Mouse (Mus musculus): ENCODE measurements at regions not wholly inside any gene's neighbourhood (a gene's known extent, or its start where the extent isn't known, plus 50 kb on each side); places are given as distances from the start of the nearest gene placed in this dataset.

GRCm38 (mm10) chr13:101286029-101286917 lies 453.0 kb upstream of the Slc30a5 start:
- Histone ChIP-seq H3K4me3 (no peak overlapping the region), H3K27ac (replicated peaks) (no peak overlapping the region; the same call in 1 of the 2 replicates), H3K4me1 (peaks cover 10% of the 10 kb centered on the region), H3K9me3 (replicated peaks) (0 out of 2 replicates have a peak, but pooled peaks cover 3% of the 10 kb centered on the region), H3K36me3 (no peaks in the 10 kb centered on the region), H3K27me3 (ENCODE audit: low read depth, poor library complexity, severe bottlenecking) (no peaks in the 10 kb centered on the region)
- WGBS = 71% methylated on average over 15 of the region's 15 CpGs
- no peak for DNase-seq (ENCODE audit: low spot score)

GRCm38 (mm10) chr13:101278127-101278526 lies 444.9 kb upstream of the Slc30a5 start:
- WGBS = 81% methylated on average over 1 of the region's 1 CpGs
- Histone ChIP-seq H3K4me1 (no peaks in the 10 kb centered on the region), H3K27ac (replicated peaks) (no peak overlapping the region), H3K27me3 (ENCODE audit: low read depth, poor library complexity, severe bottlenecking) (no peaks in the 10 kb centered on the region), H3K9me3 (replicated peaks) (0 out of 2 replicates have a peak, but pooled peaks cover 3% of the 10 kb centered on the region), H3K36me3 (no peaks in the 10 kb centered on the region), H3K4me3 (no peak overlapping the region)
- no peak for DNase-seq (ENCODE audit: low spot score)

DNA sequence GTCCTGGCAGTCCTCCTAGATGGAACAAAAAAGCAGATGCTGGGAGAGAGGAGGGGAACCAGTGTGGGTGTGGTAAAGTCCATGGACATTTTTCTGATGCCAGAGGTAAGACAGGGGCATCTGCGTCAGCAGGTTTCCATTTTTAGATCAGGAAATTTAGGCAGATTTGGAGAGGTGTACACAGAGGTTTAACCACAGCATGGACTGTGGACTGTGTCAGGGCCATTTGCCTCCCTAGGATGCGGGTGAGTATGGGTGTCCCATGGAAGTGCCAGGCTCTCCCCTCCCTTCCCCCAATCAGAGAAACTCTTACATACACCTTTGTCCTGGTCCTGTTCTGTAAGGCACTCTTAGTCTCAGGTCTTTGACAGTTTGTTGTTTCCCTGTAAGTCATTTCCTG lies 443.5 kb upstream of the Slc30a5 start:
- Histone ChIP-seq H3K4me3 (no peak overlapping the region), H3K4me1 (no peaks in the 10 kb centered on the region), H3K9me3 (replicated peaks) (no peaks in the 10 kb centered on the region), H3K27me3 (ENCODE audit: low read depth, poor library complexity, severe bottlenecking) (no peaks in the 10 kb centered on the region), H3K36me3 (no peaks in the 10 kb centered on the region), H3K27ac (replicated peaks) (no peak overlapping the region)
- no peak for DNase-seq (ENCODE audit: low spot score)
- 94% methylated on average over 2 of the region's 2 CpGs for WGBS

- DNase-seq (ENCODE audit: low spot score) = no peak
- no peak overlapping the region for H3K27ac ChIP-seq (replicated peaks)
- no peaks in the 10 kb centered on the region for H3K27me3 ChIP-seq (ENCODE audit: low read depth, poor library complexity, severe bottlenecking)
- no peaks in the 10 kb centered on the region for H3K36me3 ChIP-seq
- no peak overlapping the region for H3K4me3 ChIP-seq
- WGBS = 73% methylated on average over 7 of the region's 7 CpGs
- no peaks in the 10 kb centered on the region for H3K9me3 ChIP-seq (replicated peaks)
- H3K4me1 ChIP-seq = no peaks in the 10 kb centered on the region
These were observed 441.4 kb upstream of the Slc30a5 start for GRCm38 (mm10) chr13:101274470-101275141.

DNA sequence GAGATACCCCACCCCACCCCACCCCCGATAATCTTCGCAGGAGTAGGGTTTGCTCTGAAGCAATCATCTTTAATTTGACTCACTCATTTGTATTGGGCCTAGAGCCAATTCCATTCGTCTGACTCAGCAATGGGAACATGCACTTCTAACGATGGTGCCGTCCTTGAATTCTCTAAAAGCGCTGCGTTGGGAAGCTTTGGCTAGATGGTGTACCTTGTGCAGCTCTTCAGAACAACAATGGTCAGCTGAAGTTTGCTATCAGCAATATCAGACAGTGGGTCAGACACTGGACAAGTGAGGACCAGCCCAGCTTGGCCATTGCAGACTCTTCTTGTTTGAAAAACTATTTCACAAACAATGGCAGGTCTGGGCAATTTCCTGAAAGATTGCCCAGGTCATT lies 440.1 kb upstream of the Slc30a5 start:
- Histone ChIP-seq H3K4me1 (no peaks in the 10 kb centered on the region), H3K9me3 (replicated peaks) (no peaks in the 10 kb centered on the region), H3K27ac (replicated peaks) (no peak overlapping the region), H3K27me3 (ENCODE audit: low read depth, poor library complexity, severe bottlenecking) (no peaks in the 10 kb centered on the region), H3K4me3 (no peak overlapping the region), H3K36me3 (no peaks in the 10 kb centered on the region)
- 94% methylated on average over 7 of the region's 7 CpGs for WGBS
- no peak for DNase-seq (ENCODE audit: low spot score)

- no peaks in the 10 kb centered on the region for H3K36me3 ChIP-seq
- H3K4me1 ChIP-seq = no peaks in the 10 kb centered on the region
- H3K4me3 ChIP-seq = no peak overlapping the region
- DNase-seq (ENCODE audit: low spot score) = no peak
- 85% methylated on average over 5 of the region's 5 CpGs for WGBS
- H3K9me3 ChIP-seq (replicated peaks) = no peaks in the 10 kb centered on the region
- no peak overlapping the region for H3K27ac ChIP-seq (replicated peaks)
- no peaks in the 10 kb centered on the region for H3K27me3 ChIP-seq (ENCODE audit: low read depth, poor library complexity, severe bottlenecking)
These were observed 420.7 kb upstream of the Slc30a5 start for GRCm38 (mm10) chr13:101253698-101254468.

- no peaks in the 10 kb centered on the region for H3K4me1 ChIP-seq
- H3K4me3 ChIP-seq = no peak overlapping the region
- H3K36me3 ChIP-seq = no peaks in the 10 kb centered on the region
- 89% methylated on average over 5 of the region's 5 CpGs for WGBS
- DNase-seq (ENCODE audit: low spot score) = no peak
- no peaks in the 10 kb centered on the region for H3K27me3 ChIP-seq (ENCODE audit: low read depth, poor library complexity, severe bottlenecking)
- no peak overlapping the region for H3K27ac ChIP-seq (replicated peaks)
- H3K9me3 ChIP-seq (replicated peaks) = no peaks in the 10 kb centered on the region
These were observed 416.1 kb upstream of the Slc30a5 start for GRCm38 (mm10) chr13:101249369-101249768.

DNA sequence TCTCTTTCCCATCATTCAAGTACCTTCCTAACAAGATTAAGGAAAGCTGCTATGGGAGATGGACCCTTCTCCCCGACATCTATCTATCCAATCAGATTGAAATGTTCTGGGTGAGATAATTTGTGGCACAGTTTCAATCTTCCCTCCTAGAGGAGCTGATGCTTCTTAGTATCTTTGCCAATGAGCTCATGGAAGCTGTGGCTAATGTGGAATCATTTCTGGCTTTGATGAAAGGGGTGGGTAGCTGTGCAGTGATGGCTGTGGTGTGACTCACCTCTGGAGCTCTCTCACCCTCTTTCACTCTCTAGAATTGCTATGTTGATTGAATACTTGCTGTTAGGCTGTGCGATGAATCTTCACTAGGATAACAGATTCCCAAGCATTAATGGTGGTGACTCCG lies 411.1 kb upstream of the Slc30a5 start:
- Histone ChIP-seq H3K4me3 (no peak overlapping the region), H3K27ac (replicated peaks) (no peak overlapping the region), H3K9me3 (replicated peaks) (no peaks in the 10 kb centered on the region), H3K4me1 (no peaks in the 10 kb centered on the region), H3K36me3 (no peaks in the 10 kb centered on the region), H3K27me3 (ENCODE audit: low read depth, poor library complexity, severe bottlenecking) (no peaks in the 10 kb centered on the region)
- DNase-seq (ENCODE audit: low spot score) = no peak
- WGBS = 91% methylated on average over 3 of the region's 3 CpGs

- no peak for DNase-seq (ENCODE audit: low spot score)
- H3K4me1 ChIP-seq = peaks cover 23% of the 10 kb centered on the region
- no peaks in the 10 kb centered on the region for H3K9me3 ChIP-seq (replicated peaks)
- no peaks in the 10 kb centered on the region for H3K36me3 ChIP-seq
- H3K27ac ChIP-seq (replicated peaks) = no peak overlapping the region
- H3K27me3 ChIP-seq (ENCODE audit: low read depth, poor library complexity, severe bottlenecking) = no peaks in the 10 kb centered on the region
- H3K4me3 ChIP-seq = no peak overlapping the region
These were observed 405.6 kb upstream of the Slc30a5 start for GRCm38 (mm10) chr13:101238860-101239259.

GRCm38 (mm10) chr13:101237035-101237434 lies 403.8 kb upstream of the Slc30a5 start:
- Histone ChIP-seq H3K36me3 (no peaks in the 10 kb centered on the region), H3K9me3 (replicated peaks) (no peaks in the 10 kb centered on the region), H3K4me3 (no peak overlapping the region), H3K4me1 (peaks cover 39% of the 10 kb centered on the region), H3K27ac (replicated peaks) (no peak overlapping the region), H3K27me3 (ENCODE audit: low read depth, poor library complexity, severe bottlenecking) (no peaks in the 10 kb centered on the region)
- no peak for DNase-seq (ENCODE audit: low spot score)
- WGBS = 80% methylated on average over 10 of the region's 10 CpGs

DNA sequence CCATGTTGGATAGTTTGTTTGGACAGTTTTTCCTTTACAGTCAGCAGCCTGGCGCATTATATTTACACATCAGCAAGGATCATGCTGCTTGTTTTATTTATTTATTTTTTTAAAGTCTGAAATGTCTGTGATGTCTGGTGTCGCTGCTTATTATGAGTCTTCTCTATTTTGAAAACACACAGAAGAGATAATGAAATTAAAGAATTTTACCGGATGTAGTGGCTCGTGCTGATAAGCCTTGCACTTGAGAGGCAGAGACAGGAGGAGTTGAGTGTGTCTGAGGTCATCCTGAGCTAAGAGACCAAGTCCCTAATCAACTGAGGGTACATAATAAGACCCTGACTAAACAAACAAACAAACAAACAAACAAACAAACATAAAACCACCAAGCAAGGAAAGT lies 402.6 kb upstream of the Slc30a5 start:
- no peaks in the 10 kb centered on the region for H3K9me3 ChIP-seq (replicated peaks)
- H3K4me1 ChIP-seq = peaks cover 39% of the 10 kb centered on the region
- whole genome bisulfite sequencing = 86% methylated on average over 4 of the region's 4 CpGs
- H3K4me3 ChIP-seq = no peak overlapping the region
- no peaks in the 10 kb centered on the region for H3K27me3 ChIP-seq (ENCODE audit: low read depth, poor library complexity, severe bottlenecking)
- DNase-seq (ENCODE audit: low spot score) = no peak
- no peak overlapping the region for H3K27ac ChIP-seq (replicated peaks)
- H3K36me3 ChIP-seq = no peaks in the 10 kb centered on the region

DNA sequence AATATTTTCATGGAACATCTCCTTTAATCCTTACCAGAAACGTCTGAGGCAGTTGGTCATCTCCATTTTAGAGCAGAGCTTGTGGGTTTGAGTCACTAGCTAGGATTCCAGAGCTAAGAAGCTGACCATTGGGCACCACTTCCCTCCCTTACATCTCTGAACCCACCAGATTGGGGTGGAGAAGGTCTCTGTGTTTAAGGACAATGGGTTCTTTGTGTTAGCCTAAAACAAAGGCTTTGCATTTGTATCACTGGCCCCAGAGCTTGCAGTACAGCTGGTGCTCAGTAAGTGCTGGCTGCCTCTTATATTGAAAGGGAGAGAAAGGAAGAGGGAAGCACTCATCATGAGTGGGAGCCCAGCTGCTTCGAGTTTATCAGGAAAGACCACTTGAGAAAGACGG lies 401.9 kb upstream of the Slc30a5 start:
- Histone ChIP-seq H3K4me1 (peaks cover 39% of the 10 kb centered on the region), H3K9me3 (replicated peaks) (no peaks in the 10 kb centered on the region), H3K27me3 (ENCODE audit: low read depth, poor library complexity, severe bottlenecking) (no peaks in the 10 kb centered on the region), H3K36me3 (no peaks in the 10 kb centered on the region), H3K27ac (replicated peaks) (peak overlapping the region; percentile 59), H3K4me3 (no peak overlapping the region)
- DNase-seq (ENCODE audit: low spot score) = no peak
- 20% methylated on average over 3 of the region's 3 CpGs for WGBS

Measured in midbrain, embryonic 10.5 days (tissue).